Mouse (Mus musculus) frontal cortex, adult 2 months (tissue): ENCODE results near the gene Akt2. TPM values are rescaled to one million over a fixed set of nuclear protein-coding genes. Genes with fewer than 3 reads are reported as not detected.
A peak's percentile ranks its signal among the peaks of the same experiment; 100 is the strongest.

Experiments
- DNase-seq, 2 experiments: peaks; one replicate each; pipeline ENCODE4 v3.0.0; 2022; ENCODE audit warnings: low spot score in 1 of 2; ENCODE audit errors: extremely low spot score in 1 of 2
- polyA plus RNA-seq: library from polyadenylated mRNA; depleted of rRNA; stranded (reverse); fragments of >200 nt; gene quantifications from 2 replicates; pipeline ENCODE4 v1.2.3, GENCODE M21; 2012

Akt2 gene
- polyA plus RNA-seq, 1 experiment: 114 TPM

DNA sequence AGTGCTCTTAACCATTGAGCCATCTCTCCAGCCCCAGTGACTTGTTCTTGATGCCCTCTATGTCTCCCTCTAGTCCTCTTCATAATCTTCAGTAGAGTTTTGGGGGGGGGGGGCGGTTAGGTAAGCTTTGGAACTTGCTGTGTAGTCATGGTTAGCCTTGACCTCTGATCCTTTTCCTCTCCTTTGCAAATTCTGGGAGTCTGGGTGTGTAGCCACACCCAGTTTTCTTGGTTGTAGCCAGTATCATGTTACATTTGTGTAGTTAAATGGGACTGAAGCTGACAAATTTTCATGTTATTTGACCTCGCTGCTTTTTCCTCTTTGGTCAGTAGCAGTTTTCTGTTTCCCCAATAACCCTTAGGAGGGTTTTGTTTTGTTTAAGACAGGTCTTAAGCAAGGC is 4.5 kb upstream of the Akt2 start:
- DNase-seq: no peak

DNA sequence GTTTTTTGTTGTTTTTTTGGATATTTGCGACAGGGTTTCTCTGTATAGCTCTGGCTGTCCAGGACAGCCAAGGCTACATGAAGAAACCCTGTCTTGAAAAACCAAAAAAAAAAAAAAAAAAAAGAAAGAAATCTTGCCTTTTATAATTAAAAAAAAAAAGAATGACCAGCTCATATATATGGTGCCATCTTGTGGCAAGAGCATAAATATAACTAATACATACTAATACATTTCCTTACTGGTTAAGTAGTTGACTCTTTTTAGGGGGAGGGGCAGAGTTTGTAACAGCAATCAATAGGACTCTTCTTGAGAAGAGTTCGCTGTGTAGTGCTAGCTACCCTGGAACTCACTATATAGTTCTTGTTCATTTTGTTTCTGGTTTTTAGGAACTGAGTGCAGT is 3.6 kb upstream of the Akt2 start:
- DNase-seq: no peak

DNA sequence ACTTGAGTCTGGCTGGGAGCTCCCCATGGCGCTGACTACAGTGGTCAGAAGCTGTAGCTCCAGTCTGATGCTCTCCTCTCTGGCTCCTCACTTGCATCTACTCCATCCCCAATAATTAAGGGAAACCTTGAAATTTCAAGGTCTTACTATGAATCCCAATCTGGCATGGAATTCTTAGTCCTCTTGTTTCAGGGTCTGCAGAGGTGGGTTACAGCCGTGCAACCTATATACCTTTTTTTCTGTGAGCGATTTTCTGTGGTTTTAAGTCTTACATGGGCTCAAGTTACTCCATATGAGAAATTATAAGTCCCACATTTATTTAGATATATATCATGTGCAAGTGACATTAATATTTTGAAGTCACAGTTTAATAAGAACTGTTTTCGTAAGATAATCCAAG is 1.3 kb upstream of the Akt2 start:
- DNase-seq: no peak

DNA sequence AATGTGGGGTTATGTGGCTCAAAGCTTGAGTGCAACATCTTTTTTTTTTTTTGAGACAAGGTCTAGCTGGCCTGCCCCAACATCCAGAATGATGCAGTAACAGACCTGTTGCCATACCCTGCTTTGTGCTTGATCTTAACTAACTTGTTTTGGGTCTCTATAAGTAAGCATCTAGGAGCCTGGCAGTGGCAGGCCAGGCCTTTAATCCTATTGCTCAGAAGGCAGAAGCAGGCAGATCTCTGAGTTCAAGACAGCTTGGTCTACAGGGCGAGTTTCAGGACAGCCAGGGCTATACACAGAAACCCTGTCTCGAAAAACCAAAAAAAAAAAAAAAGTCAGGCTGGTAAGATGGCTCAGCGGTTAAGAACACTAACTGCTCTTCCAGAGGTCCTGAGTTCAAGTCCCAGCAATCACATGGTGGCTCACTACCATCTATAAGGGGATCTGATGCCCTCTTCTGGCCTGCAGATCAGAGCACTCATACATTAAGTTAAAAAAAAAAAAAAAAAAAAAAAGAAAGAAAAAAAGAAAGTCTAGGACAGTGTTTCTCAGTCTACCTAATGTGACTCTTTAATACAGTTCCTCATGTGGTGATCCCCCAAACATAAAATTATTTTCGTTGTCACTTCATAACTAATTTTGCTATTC is 662 bp upstream of the Akt2 start:
- no peak for DNase-seq

DNA sequence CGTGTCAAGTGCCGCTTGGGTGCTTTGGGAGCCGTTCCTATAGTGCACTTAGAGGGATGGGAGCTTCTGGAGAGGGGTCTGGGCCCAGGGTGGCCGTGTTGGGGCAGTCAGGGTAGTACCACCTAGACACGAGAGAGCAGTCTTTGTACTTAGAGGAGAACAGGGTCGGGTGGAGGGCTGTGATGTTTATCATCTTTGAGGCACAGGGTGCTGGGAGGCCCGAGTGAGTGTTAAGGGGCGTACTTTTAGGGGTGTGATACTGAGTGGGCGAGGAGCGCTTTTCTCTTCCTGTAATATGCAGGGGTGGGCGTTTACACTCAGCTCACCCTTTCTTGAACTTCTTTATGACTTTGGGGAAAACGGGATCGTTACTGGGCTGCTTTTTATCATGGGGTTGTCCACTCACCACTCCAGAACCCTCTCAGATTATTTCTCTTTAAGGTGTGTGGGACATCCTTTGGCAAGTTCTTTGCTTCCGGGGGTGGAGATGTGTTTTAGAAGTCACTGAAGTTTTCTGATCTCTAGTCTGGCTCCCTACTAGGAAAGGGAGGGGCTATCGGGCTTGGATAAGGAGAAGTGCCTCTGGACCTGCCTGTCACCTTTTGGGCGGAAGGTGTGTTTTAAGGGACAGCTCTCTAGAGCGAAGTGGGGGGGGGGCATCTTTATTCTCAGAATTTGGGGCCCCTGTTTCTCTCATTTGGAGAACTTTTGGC is 1.0 kb downstream of the Akt2 start:
- DNase-seq: peak; percentile 46 to 72

DNA sequence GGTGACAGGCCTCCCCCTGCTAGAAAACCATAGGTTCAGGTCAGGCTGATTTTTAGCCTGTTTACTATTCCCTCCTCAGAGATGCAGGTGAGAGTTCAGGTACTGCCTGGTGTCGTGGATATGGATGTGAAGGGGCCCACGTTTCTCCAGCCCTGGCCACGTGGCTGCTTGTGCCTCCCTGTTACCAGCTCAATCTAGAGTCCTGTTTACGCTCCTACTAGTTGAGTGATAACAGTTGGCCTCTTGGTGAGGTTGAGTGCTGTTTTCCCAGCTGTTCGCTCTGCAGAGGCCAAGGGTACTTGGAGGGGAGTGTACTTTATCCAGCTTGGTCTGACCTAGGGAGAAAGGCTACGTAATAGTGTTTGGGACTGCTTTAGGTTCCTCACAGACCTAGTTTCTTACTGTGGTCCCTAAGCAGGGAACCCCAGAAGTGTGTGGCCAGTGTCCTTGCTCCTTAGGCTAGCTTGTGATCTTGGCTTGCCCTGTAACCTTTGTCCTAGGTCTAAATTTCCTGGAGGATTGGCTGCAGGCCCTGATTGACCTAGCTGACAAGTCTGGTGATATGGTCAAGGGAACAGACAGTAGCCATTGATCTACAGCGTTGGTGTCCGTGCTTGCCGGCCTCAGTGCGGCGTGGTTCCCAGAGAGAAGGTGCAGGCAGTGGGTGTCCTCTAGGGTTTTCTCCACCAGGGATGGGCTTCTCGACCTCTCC is 1.7 kb downstream of the Akt2 start:
- DNase-seq: no peak

DNA sequence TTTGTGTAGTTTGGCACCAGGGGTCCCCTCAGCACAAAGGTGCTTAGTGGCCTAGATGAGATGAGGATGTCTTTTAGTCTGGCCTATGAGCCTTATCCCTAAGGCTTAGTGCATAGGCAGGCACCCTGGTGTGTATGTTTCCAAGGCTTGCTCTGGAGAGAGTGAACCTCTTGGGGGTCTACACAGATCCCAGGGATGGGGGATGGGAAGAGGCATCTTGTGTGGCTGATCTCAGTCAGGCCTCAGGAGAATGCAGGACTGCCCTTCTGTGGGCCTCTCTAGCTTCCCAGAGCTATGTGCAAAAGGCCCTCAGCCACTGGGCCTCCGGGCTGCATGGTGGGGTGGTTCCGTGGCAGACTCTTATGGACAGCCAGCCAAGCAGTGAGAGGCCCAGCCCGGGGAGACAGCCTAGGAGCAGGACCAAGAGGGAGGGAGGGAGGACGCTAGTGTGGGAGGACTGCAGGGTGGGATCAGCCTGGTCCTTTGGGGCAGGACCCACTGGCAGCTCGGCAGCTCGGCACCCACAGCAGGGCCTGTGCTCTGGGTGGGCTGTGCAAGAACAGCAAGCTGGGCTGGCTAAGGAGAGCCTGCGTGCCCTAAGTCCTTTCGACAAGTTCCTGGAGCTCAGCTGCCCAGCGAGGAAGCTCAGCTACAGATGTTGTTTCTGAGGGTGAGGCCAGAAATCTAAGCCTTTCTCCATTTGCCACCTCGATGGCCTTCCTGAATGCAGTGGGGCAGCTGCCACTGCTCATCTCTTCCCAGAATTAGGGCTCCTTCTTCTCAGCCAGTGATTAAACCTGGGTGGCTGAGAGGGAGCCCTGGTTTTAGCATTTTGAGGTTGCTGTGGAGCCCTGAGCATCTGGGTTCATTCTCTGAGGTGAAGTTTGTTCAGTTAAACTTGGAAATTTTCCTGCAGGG is 5.5 kb downstream of the Akt2 start:
- DNase-seq: no peak

DNA sequence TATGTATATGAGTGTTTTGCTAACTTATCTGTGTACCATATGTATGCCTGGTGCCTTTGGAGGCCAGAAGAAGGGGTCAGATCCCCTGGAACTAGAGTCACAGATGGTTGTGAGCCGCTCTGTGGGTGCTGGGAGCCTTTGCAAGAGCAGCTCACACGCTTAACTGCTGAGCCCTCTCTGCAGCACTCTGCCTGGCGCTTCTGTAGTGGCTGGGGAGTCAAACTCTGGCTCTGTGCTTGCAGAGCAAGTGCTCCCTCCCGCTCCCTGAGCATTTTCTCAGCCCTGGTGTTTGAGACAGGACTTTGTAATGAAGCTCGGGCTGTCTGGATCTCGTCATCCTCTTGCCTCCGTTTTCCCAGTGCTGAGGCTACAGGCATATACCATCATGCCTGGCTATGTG is 6.7 kb downstream of the Akt2 start:
- no peak for DNase-seq

DNA sequence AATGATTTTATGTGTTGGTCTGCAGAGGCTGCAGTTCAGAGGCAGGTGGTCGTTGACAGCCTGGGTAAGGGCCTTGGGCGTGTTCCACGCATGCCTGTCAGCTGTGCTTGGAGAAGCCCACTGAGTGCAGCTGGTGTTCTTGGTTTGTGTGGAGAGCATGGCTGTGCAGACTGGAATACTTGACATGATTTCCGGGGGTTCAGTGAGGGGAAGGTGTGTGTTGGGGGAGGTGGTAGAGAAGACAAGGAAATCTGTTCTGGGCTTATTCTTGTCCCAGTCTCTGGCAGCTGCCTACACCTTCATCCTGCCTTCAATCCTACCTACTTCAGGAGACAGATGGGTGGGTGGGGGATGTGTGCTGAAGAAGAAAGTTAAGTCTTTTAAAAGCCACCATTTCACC is 10.3 kb downstream of the Akt2 start:
- DNase-seq: peak; percentile 87 to 90

DNA sequence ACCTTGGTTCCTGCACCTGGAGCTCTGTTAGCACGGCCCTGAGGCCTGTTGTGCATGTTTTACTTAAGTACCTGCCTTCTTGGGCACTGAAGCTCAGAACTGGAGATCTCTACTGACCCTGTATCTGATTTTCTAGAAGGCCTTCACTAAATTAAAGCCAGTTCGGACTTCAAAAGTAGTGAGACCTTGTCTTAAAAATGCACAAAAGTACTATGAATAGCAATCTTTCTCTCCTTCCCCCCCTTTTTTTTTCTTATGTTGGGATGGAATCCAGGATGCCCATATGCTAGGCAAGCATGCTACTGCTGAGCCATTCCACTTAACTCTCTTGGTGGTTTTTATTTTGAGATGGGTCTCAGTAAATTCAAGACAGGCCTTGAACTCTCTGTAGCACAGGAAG is 10.8 kb downstream of the Akt2 start:
- no peak for DNase-seq

DNA sequence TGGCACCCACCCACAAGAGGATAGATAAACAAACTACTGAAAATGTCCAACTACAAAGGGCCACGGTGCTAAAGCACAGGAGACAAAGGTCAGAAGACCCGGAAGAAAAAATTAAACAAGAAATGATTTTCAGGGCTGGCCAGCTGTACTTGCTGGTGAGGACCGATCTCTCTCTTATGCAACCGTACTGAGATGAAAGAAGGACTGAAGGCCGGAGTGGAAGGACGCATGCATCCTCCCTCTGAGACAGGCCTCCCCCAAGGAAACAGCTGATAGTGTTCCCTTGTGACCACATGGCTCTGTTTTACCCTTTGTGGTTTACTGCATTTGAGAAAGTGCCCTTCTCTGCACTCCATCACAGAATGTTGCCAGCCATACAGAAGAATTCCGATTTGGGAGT is 11.5 kb downstream of the Akt2 start:
- DNase-seq: no peak

DNA sequence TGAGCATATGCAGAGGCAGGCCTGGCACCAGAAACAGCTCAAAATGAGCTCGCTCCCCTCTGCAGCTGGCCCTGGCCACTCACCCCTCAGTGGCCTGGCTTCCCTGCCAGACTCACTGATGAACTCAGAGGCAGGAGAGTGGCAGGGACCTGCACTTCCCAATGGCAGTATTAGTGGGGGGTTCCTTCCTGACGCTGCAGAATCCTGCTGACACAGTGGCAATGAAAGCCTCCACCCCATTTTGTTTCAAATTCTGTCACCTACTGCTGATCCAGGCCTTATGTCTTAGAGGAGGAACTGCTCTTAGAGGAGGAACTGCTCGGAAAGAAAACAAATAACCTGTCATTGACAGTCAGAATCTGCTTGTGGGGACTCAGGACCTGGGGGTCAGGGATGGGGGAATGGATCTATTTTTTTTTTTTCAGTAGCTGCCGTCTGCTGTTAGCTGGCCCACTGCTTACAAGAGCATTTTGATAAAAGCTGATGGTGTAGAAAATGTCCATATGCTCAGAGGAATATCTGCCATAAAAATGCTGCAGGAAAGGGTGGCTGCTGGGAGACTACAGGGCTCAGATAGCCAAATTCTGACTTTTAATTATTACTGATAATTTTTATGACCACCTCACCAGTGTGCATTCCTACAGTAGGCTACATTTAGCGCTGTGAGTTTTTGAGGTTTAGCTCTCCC is 13.5 kb downstream of the Akt2 start:
- no peak for DNase-seq

DNA sequence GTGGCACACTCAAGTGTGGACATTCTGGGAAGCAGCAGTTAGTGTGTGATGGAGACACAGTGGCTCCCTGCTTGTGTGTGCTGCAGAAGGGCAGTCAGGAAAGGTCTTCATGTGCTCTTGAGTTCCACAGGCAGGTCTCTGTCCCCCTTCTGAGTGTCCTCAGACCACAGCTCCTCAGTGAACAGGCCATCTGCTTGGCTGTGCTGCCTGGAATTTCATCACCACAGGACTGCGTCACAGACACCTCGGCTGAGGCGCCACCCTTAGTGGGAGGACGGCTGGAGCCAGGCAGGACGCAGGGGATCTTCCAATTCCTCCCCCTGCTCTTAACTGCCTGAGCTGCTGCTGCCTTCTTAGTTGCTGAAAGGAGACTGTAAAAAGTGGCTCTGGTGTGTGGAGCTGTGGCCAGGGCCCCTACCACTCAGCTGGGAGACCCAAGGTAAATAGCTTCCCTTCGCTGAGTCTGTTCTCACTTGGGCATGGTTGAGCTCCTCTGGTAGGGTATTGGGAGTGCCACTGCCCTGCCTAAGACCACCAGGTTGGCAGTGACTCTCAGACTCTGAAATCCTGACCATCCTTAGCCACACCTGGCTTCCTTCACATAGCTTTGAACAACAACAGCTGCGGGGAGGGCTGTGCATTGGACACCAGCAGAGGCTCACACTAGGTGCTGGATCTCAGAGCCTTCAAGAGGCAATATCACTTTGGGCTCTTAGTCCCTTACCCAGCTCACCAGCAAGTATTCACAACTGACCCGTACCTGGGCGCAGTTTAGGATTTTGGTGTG is 14.3 kb downstream of the Akt2 start:
- peak in 1 of 2 experiments; percentile 83 for DNase-seq

DNA sequence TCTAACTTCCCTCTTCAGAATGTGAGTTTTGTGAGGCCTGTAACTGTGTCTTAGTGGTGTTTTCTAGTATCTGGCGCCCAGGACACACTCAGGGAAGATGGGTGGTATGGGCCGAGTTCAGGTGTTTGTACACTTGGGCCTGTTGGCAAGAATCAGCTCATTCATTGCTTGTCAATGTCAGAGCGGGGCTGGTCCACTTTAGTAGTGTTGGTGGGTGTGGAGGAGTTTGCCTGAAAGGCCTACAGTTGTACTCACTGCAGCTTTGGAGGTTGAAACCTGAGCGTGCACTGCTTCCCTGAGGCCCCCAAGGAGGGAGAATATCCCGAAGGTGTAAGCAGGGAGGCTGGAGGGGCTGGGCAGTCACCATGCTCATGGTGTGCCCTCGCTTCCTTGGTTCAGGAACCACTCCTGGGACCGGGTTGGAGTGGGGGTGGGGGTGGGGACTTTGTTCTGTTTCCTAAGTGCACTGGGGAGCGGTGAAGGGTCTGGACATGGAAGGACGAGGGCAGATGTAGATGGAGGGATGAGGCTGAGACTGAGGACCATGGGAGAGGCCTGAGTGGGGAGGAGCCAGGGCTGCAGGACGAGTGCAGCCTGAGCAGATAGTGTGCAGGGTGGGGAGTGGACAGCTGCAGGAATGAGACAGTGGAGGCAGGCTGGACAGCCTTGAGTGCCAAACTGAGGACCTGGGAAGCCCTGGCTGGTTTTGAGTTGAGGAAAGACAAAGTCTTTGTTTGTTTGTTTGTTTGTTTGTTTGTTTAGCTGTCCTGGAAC is 15.3 kb downstream of the Akt2 start:
- DNase-seq: no peak

DNA sequence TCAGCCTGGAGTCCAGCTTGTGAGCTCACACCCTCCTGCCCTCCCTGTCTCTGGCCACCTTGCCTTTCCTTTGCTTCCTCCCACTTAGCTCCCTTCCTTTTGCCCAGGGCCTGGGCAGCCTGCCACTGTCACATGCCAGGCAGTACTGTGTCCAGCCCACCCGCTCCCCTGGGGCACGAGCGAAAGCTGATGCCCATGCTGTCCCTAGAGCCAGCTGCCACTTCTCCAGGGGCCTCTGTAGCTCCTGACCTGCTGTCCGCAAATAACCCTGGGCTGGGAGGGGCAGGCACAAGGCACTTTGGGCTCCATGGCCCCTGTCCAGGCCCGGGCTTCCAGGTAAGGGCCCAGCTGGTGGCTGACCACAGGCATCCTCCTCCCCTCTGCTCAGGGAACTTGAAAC is 16.2 kb downstream of the Akt2 start:
- DNase-seq: peak in 1 of 2 experiments; percentile 53

DNA sequence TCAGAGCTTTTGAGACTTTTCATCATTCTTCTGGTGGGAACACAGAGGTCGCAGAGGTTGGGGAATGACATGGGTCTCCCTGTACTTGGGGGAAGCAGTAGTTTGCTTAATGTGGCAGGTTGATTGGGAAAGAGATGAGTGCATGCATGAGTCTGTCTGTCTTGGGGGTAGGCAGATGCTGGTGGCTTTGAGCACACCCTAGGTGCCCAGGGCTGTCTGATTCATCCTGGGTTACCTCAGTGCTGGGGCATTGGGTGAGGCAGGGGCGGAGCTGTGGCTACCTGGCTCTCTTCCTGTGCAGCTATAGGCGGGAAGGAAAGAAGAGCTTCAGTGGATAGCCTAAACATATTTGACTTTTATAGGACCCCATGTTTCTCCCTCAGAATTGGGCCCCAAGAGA is 16.8 kb downstream of the Akt2 start:
- DNase-seq: no peak

DNA sequence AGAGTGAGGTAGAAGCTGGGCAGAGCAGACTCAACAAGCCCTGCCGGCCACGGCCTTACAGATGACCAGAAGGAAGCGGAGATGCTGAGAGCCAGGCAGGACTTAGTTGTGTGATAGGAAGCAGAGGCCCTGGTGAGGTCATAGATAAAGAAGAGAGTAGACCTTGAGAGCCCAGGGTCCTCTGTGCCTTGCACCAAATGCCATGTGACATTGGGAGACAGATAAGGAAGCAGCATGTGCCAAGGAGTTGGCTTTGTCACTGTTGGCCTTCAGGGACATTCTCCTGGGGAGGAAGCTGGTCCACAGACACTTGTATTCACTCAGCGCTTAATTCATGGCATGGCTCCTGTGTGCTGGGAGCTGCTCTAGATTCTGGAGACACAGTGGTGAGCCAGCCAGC is 17.9 kb downstream of the Akt2 start:
- no peak for DNase-seq

DNA sequence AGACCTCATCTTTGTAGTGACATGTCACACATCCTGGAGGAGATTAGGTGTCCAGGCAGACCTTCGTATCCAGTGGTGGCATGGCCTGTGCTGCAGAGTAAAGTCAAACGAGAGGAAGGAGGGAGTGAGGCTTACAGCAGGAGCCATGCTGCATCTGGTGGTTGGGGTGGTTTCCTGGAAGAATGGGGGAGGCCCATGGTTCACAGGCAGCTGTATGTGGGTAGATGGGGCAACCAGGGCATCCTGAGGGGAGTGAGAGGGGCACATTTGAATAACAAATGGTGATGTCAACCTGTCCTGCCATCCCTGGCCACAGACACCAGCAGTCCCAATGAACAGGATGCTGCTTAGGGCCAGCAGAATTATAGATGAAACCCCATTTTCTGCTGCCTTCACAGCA is 18.3 kb downstream of the Akt2 start:
- DNase-seq: no peak

DNA sequence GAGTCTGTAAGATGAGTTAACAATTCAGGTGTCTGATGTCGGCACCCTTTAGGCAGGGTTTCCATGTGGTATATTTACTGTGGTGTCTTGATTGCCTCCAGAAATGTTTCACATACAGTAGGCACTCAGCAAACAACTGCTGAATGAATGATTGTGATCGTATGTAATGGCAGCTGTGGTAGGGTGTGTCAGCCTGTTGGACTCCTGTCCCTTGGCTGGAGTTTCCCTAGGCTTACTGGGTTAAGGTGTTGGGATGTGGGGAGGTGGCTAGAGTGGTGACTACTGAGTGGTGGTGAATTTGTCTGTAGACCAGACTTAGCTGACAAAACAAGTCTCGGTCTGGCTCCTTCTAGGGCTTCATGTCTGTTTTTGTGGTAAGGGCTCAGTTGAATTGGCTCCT is 19.0 kb downstream of the Akt2 start:
- DNase-seq: no peak
